Mouse (Mus musculus) lung, embryonic 16.5 days (tissue): ENCODE results near the gene Fbxw2. TPM values are rescaled to one million over a fixed set of nuclear protein-coding genes. Genes with fewer than 3 reads are reported as not detected.
A peak's percentile ranks its signal among the peaks of the same experiment; 100 is the strongest.
"Not testable (repeated sequence)": the region's sequence is repeated elsewhere in the genome, so short reads cannot be mapped to it uniquely, and the experiment has no call there.

Experiments used
- ATAC-seq: fragments of 200-750 bp; cut with Nextera tagmentation; 2 replicates; pipeline ENCODE4 v1.8.0; 2017; ENCODE audit warnings: low read depth, mild to moderate bottlenecking, moderate library complexity
- H3K27ac ChIP-seq: fragments of 300-500 bp; sonication (generic); 2 replicates; pipeline ENCODE4 v1.5.1; 2014; ENCODE audit warnings: mild to moderate bottlenecking, control low read depth, low read length
- H3K27me3 ChIP-seq: fragments of 300-500 bp; sonication (generic); 2 replicates; pipeline ENCODE4 v1.6.1; 2014; ENCODE audit warnings: low read depth, low read length, mixed read lengths; ENCODE audit not compliant: control insufficient read depth, insufficient read depth
- H3K36me3 ChIP-seq: fragments of 300-500 bp; sonication (generic); 2 replicates; pipeline ENCODE4 v1.6.1; 2014; ENCODE audit warnings: low read length; ENCODE audit not compliant: control insufficient read depth, insufficient read depth
- H3K4me1 ChIP-seq: fragments of 300-500 bp; sonication (generic); replicated peaks from 2 replicates; pipeline ENCODE4 v1.6.1; 2014; ENCODE audit warnings: low read length, mixed read lengths; ENCODE audit not compliant: control insufficient read depth, insufficient read depth
- H3K4me2 ChIP-seq: fragments of 300-500 bp; sonication (generic); 2 replicates; pipeline ENCODE4 v1.6.1; 2014; ENCODE audit warnings: low read depth, low read length, control low read depth
- H3K4me3 ChIP-seq: fragments of 300-500 bp; sonication (generic); 2 replicates; pipeline ENCODE4 v1.5.1; 2014; ENCODE audit warnings: mild to moderate bottlenecking, low read length, control low read depth
- H3K9ac ChIP-seq: fragments of 300-500 bp; sonication (generic); 2 replicates; pipeline ENCODE4 v1.6.1; 2014; ENCODE audit warnings: low read length, control low read depth
- H3K9me3 ChIP-seq: fragments of 300-500 bp; sonication (generic); 2 replicates; pipeline ENCODE4 v1.6.1; 2016; ENCODE audit warnings: low read length; ENCODE audit not compliant: control insufficient read depth
- WGBS: fragments of 180-500 bp; shearing (Covaris S2); extraction: QIAGEN DNeasy Blood & Tissue Kit; methylation state at CpG from one replicate; pipeline ENCODE4 v1.1.7; 2014; 5-methylcytosine and 5-hydroxymethylcytosine counted together
- polyA plus RNA-seq: library from polyadenylated mRNA; unstranded; fragments of >200 nt; fragmentation: Nextera tagmentation; extraction: Ambion mirVana; gene quantifications from 2 replicates; pipeline ENCODE4 v1.2.1, GENCODE M21; 2015

The Fbxw2 gene
- polyA plus RNA-seq, 1 experiment from 2014 or later = 81.8 TPM

DNA sequence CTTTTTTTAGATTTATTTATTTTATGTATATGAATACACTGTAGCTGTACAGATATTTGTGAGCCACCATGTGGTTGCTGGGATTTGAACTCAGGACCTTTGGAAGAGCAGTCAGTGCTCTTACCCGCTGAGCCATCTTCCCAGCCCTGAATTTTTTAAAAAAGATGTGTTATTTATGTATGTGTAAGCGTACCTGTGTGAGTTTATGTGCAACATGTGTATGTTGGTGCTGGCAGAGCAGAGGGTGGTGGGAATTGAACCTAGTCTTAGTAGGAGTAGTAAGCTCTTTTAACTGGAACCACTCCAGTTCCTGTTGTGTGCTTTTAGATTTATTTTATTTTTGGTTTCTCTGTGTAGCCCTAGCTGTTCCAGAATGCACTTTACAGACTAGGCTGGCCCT lies 21.9 kb downstream of the Fbxw2 start:
- H3K9me3 ChIP-seq = no peaks in the 10 kb centered on the region
- WGBS = 96% methylated on average over 2 of the region's 2 CpGs
- no peak for ATAC-seq
- no peaks in the 10 kb centered on the region for H3K27me3 ChIP-seq
- H3K27ac ChIP-seq = no peak overlapping the region
- H3K4me2 ChIP-seq = no peak overlapping the region
- no peak overlapping the region for H3K4me3 ChIP-seq
- peaks cover 16% of the 10 kb centered on the region for H3K4me1 ChIP-seq
- H3K9ac ChIP-seq = no peak overlapping the region
- H3K36me3 ChIP-seq = peaks cover 9% of the 10 kb centered on the region; the same call in 1 of the 2 replicates

DNA sequence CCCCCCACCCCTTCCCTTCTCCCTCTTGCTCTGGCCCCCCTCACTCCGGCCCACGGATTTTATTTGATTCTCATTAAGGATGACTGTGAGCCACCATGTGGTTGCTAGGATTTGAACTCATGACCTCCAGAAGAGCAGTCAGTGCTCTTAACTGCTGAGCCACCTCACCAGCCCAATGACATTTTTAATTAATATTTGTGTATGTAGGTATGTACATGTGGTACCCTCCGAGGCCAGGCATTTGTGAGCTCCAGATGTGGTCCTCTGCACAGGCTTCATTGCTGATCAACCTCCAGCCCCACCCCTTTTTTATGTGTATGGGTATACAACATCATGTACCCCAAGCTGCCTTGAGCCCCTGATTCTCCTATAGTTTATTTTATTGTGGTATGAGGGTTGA lies 22.4 kb downstream of the Fbxw2 start:
- H3K36me3 ChIP-seq = peaks cover 7% of the 10 kb centered on the region; the same call in 1 of the 2 replicates
- no peaks in the 10 kb centered on the region for H3K9me3 ChIP-seq
- H3K27me3 ChIP-seq = no peaks in the 10 kb centered on the region
- 0 out of 2 replicates have a peak overlapping the region, but pooled peaks have one; percentile 6 for H3K4me3 ChIP-seq
- peaks cover 20% of the 10 kb centered on the region for H3K4me1 ChIP-seq
- no peak overlapping the region for H3K9ac ChIP-seq
- no peak for ATAC-seq
- peak overlapping the region; percentile 50 for H3K4me2 ChIP-seq
- no peak overlapping the region for H3K27ac ChIP-seq
- 83% methylated on average over 3 of the region's 3 CpGs for WGBS

DNA sequence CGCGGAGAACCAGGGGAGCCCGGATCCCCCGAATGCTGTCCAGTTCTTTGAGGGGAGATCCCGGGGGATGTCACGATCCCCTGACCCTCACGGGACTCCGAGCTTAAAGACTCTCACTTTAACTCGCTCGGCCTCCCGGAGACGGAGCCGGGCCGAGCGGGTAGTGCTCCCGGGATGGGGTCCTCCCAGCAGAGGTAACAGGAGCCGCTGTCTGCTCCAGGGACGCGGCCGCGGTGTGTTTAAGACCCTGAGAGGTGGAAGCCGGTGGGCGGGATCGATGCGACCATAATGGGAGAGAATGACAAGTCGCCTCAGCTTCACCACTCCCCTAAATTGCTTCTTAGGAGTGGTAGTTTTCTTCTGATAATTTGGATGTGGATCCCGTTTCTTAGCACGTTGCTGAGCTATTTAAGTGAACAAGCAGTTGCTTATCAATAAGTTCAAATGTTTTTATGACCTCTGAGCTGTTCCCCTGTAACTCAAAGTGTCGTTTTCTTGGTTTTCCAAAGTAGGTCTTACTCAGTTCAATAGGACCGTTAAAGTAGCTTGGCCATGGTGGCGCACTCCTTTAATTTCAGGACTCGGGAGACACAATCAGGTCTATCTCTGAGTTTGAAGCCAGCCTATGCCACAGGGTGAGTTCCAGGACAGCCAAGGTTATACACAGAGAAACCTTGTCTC lies 23.4 kb downstream of the Fbxw2 start:
- Histone ChIP-seq H3K4me1 (peaks cover 20% of the 10 kb centered on the region), H3K4me3 (peak overlapping the region; percentile 71), H3K4me2 (peak overlapping the region; percentile 79), H3K9ac (peak overlapping the region; percentile 87), H3K27ac (peak overlapping the region; percentile 86)
- not testable (repeated sequence) for H3K36me3 ChIP-seq, H3K27me3 ChIP-seq, H3K9me3 ChIP-seq
- ATAC-seq = peak; percentile 47
- WGBS = 0% methylated on average over 21 of the region's 32 CpGs

- Histone ChIP-seq H3K27ac (peak overlapping the region; percentile 86), H3K27me3 (no peaks in the 10 kb centered on the region), H3K4me1 (peaks cover 20% of the 10 kb centered on the region), H3K4me2 (peak overlapping the region; percentile 48), H3K4me3 (peak overlapping the region; percentile 71), H3K9me3 (no peaks in the 10 kb centered on the region), H3K36me3 (peaks cover 5% of the 10 kb centered on the region; the same call in 1 of the 2 replicates), H3K9ac (peak overlapping the region; percentile 87)
- 4% methylated on average over 39 of the region's 39 CpGs for WGBS
- peak; percentile 97 for ATAC-seq
Measured at GRCm38 (mm10) chr2:34801516-34802482, 24.3 kb downstream of the Fbxw2 start.

DNA sequence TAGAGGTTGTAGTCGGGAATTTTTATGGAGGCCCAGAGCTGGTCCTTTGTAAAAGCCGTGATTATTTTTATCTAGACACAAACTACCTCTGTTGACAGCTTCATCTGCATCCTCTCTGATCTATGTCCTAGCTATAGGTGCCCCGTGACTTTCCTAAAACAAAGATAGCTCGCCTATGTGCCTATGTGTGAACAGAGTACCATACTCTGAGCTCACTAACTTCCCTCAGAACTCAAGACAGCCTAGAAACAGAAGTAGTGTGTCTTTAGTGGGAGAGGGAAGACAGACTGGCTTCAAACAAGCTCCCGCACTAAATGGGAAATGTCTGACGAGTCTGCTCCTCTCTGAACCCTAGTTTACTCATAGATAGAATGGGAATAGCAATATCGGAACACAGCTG lies 25.7 kb downstream of the Fbxw2 start:
- Histone ChIP-seq H3K4me3 (peak overlapping the region; percentile 83; the same call in 1 of the 2 replicates), H3K36me3 (peaks cover 5% of the 10 kb centered on the region; the same call in 1 of the 2 replicates), H3K27me3 (no peaks in the 10 kb centered on the region), H3K27ac (no peak overlapping the region), H3K9me3 (no peaks in the 10 kb centered on the region), H3K4me2 (peak overlapping the region; percentile 69), H3K9ac (no peak overlapping the region), H3K4me1 (peaks cover 20% of the 10 kb centered on the region)
- no peak for ATAC-seq
- 76% methylated on average over 7 of the region's 7 CpGs for WGBS

DNA sequence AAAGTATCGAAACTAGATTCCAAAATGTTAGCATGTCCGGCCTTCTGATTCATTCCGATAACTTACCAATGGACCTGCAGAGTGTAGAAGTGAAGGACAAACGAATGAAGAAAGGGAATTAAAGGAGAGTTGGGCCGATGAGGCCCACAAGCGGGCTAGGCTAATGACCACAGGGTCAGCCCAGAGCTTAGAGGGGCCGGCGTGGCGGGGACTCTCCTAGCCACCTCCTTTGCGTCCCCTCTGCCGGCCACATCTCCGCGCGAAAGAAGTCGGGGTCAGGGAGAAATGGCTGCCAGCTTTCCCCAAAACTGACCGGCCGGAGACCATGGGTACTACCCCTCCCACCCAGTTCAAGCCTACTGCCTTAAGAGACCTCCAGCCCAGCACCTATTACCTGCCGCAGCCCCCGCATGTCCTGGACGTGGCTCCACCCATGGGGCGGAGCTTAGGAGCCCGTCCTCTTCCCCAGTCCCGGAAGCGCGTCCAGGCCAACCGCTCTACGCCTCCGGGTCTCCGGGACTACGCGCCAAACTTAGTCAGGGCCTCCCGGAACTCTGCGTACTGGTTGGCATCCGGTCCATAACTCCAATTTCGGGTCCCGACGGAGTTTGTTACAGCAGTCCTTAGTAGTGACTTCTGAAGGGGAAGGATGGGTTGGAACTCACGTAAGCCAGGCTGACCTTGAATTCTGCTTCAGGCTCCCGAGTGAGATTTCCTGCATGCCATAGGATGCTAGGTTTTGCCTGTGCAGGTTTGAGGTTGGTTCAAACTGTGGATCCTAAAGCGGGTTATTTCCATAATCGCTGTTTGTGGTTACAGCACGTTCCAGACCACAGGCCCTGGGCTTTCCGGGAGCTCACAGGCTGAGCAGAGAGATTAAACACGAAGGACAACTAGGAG lies 26.5 kb downstream of the Fbxw2 start, which contains the start of gene Rabepk:
TSS of gene Rabepk (minus strand) at position 556 of the 900 bp plus-strand sequence.
- 2% methylated on average over 44 of the region's 44 CpGs for WGBS
- ATAC-seq = peak; percentile 83
- peak within 1 kb of the TSS; percentile 69 for H3K4me2 ChIP-seq
- H3K9me3 ChIP-seq = no peaks in the 10 kb centered on the region
- H3K4me3 ChIP-seq = peak within 1 kb of the TSS; percentile 83
- H3K4me1 ChIP-seq = peaks cover 20% of the 10 kb centered on the region
- H3K27me3 ChIP-seq = no peaks in the 10 kb centered on the region
- H3K9ac ChIP-seq = peak within 1 kb of the TSS; percentile 88
- peak within 1 kb of the TSS; percentile 89 for H3K27ac ChIP-seq
- H3K36me3 ChIP-seq = 0 out of 2 replicates have a peak, but pooled peaks cover 2% of the 10 kb centered on the region

DNA sequence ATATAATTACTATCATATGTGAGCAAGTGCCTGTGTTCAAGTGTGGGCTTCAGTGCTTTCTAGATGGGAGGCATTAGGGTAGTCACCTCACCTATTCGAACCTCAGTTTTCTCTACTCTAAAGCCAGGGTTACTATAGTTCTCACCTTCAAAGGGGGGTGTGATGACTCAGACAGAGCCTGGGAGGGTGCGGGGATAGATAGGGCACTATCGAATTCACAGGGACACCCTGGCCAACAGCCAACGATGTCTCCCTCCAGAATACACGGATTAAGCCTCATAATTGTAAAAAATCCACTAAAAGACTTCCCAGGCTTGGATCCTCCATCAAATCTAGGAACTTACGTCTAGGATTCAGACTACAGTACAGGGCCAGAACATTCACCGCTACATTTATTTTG lies 30.7 kb downstream of the Fbxw2 start:
- no peak overlapping the region for H3K27ac ChIP-seq
- no peaks in the 10 kb centered on the region for H3K36me3 ChIP-seq
- H3K9me3 ChIP-seq = no peaks in the 10 kb centered on the region
- H3K27me3 ChIP-seq = no peaks in the 10 kb centered on the region
- ATAC-seq = no peak
- no peak overlapping the region for H3K4me2 ChIP-seq
- no peak overlapping the region for H3K9ac ChIP-seq
- H3K4me1 ChIP-seq = peaks cover 9% of the 10 kb centered on the region
- no peak overlapping the region for H3K4me3 ChIP-seq
- WGBS = 83% methylated on average over 7 of the region's 7 CpGs

DNA sequence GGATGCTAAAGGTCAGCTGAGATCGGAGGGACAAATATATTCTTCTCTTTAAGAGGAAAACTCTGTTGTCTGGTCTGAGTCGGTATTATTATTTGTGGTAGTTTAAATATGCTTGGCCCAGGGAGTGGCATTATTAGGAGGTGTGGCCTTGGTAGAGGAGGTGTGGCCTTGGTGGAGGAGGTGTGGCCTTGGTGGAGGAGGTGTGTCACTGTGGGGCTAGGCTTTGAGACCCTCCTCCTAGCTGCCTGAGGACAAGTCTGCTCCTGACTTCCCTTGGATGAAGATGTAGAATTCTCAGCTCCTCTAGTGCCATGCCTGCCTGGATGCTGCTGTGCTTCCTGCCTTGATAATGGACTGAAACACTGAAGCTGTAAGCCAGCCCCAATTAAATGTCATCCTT lies 31.6 kb downstream of the Fbxw2 start:
- H3K9me3 ChIP-seq = no peaks in the 10 kb centered on the region
- peaks cover 4% of the 10 kb centered on the region; the same call in 1 of the 2 replicates for H3K4me1 ChIP-seq
- ATAC-seq = no peak
- 92% methylated on average over 2 of the region's 2 CpGs for WGBS
- H3K27me3 ChIP-seq = no peaks in the 10 kb centered on the region
- H3K4me3 ChIP-seq = no peak overlapping the region
- no peak overlapping the region for H3K4me2 ChIP-seq
- no peak overlapping the region for H3K9ac ChIP-seq
- no peak overlapping the region for H3K27ac ChIP-seq
- H3K36me3 ChIP-seq = no peaks in the 10 kb centered on the region
